Mouse (Mus musculus): ENCODE results near the gene Ccdc113.

DNA sequence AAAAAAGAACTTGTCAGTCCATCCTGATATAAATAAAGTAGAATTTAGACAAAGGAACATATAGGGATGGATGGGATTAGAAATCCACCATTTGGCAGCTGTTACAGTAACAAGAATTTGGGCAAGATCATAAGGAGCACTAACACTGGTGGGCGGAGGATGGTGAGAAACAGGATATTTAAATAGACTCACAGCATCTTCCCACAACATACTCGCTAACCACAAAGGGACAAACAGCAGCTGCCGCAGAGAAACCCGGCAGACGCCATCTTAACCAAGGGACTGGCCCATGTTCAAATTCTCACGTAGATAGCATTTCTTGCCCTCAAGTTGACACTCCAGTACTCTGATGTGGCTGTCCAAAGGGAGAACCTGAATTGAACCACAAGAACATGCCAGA, 17.0 kb upstream of the Ccdc113 start:
- TF ChIP-seq CTCF (IDR thresholded peaks at IDR 0.05; ENCODE audit: insufficient read depth, low read length) (no peak), POLR2A (IDR thresholded peaks at IDR 0.05; ENCODE audit: borderline replicate concordance, extremely low read depth, low read depth, low read length) (no peak)

All from lung, adult 2 months (tissue).